In the genomic region with DNA sequence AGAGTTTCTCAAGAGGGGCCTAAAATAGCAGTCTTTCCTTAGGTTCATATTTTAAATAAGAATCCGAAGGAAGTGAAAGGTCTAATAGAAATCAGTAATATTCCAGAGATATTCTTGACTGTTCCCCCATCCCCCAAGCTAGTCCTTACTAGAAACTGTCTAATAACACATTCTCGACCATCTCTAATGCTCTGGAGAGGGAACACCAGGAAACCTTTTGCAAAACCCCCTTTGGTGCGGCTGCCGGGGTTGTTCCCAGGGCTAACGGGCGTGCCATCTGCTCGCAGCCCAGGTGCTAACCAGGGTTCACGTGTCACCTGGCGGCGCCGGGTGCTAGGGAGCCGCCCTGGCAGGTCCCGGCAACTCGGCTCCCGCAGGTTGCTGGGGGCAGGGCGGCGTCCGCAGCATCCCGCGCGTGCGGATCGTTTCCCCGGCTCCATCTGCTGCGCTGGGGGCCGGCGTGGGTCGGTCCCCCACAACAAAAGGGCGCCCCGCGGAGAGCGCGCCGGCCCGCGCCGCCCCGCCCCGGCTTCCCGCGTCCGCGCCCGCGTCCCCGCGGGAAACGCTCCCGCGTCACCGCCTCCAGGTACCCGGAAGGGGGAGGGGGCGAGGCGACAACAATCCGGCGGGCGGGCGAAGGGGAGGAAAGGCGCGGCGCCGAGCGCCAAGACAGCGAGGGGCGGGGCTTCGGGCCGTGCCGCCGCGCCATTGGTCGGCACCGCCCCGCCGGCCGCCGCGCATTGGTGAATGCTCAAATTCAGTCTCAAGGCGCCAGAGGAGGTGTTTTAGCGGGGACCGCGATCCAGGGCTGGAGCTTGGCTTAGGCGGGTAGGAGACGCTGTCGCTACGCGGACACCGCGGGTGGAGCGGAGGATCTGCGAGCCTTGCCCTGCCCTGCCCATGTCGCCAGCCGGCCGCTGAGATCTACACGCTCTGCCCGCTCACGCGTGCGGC, we compare ENCODE assay signal across 8 mouse cellular contexts. TPM values are rescaled to one million over a fixed set of nuclear protein-coding genes. Genes with fewer than 3 reads are reported as not detected.
DNase-seq lines count a peak whose midpoint lies in the region; ATAC-seq and TF ChIP-seq lines count a peak whose summit lies in the region.

Gene E2f7, plus strand, starts transcription at position 754 of the 954 bp plus-strand sequence.

- WGBS in hindbrain, postnatal 0 days, result under 1% methylated on average over 86 of the region's 98 CpGs

- H3K36me3 ChIP-seq in hindbrain, postnatal 0 days (ENCODE audit: insufficient read depth, low read length), result no peaks in the 10 kb centered on the region

- no peaks in the 10 kb centered on the region for H3K27me3 ChIP-seq in hindbrain, postnatal 0 days (ENCODE audit: insufficient read depth, low read length)

- H3K9me3 ChIP-seq in hindbrain, postnatal 0 days (ENCODE audit: low read length), result no peaks in the 10 kb centered on the region

- ATAC-seq in hindbrain, postnatal 0 days, result peak; percentile 99
- peak; percentile 94 for ATAC-seq in megakaryocyte progenitor cell, adult 5-6 weeks (replicated peaks; ENCODE audit: poor library complexity)

- peak within 1 kb of the TSS; percentile 99 for H3K4me2 ChIP-seq in hindbrain, postnatal 0 days (ENCODE audit: low read depth, low read length)

- H3K27ac ChIP-seq in hindbrain, postnatal 0 days, result peak within 1 kb of the TSS; percentile 76

- H3K4me1 ChIP-seq in hindbrain, postnatal 0 days (ENCODE audit: insufficient read depth, low read length), result no peaks in the 10 kb centered on the region

- H3K9ac ChIP-seq in hindbrain, postnatal 0 days (replicated peaks; ENCODE audit: low read length), result peak within 1 kb of the TSS; percentile 80

- no peak for TF ChIP-seq CTCF in hindbrain, postnatal 0 days (IDR thresholded peaks at IDR 0.05; ENCODE audit: low read depth)

- peak within 1 kb of the TSS; percentile 72 for H3K4me3 ChIP-seq in hindbrain, postnatal 0 days (ENCODE audit: low read length)

- DNase-seq in WW6 (ENCODE audit: low read depth, low spot score), result peak; percentile 75
- peak; percentile 90 to 94 for DNase-seq in cerebellum, postnatal 36 days
- DNase-seq in gastrocnemius, adult 18-20 months (ENCODE audit: low spot score), result peak; percentile 78
- DNase-seq in hindbrain, postnatal 0 days (ENCODE audit: low spot score), result peak; percentile 97
- peak; percentile 62 to 85 for DNase-seq in left cerebral cortex, adult 9 months (ENCODE audit: low spot score in 2 of 2)
- DNase-seq in right cerebral cortex, postnatal 14 days, result peak; percentile 90
- DNase-seq in urinary bladder, postnatal 36 days (ENCODE audit: low spot score in 2 of 2), result peak; percentile 81 to 88

RNA-seq across cellular contexts. Expression of gene E2f7, which starts in this region (rescaled TPM):
- total RNA-seq in gastrocnemius, adult 18-20 months (2021), result 1 to 10 TPM in 1 of 2 experiments, under 1 TPM in 1; 0.27 to 1.0 TPM
- total RNA-seq in hindbrain, postnatal 0 days (2014; rRNA removed), result 3.6 and 5.1 TPM in 2 replicates
- 5.9 and 6.4 TPM in 2 replicates for polyA plus RNA-seq in hindbrain, postnatal 0 days (2015; fragmentation: Nextera tagmentation; extraction: Ambion mirVana)
- total RNA-seq in megakaryocyte progenitor cell, adult 5-6 weeks (2015), result 6.9 and 8.6 TPM in 2 replicates
- 3.7 and 11.1 TPM in 2 replicates for total RNA-seq in megakaryocyte progenitor cell, adult 5-6 weeks (2017)

Comparison
In these comparisons a context has a peak if more than half of its experiments do, and no peak if none do; other contexts are left out.
1. Peak in every context shown above with its lines: DNase-seq, ATAC-seq, H3K4me3 ChIP-seq and H3K27ac ChIP-seq.